Mouse (Mus musculus) G1E (cell line): ENCODE data around the gene Cct6b. TPM values are rescaled to one million over a fixed set of nuclear protein-coding genes. Genes with fewer than 3 reads are reported as not detected.

Source experiments
- ATAC-seq: 2 replicates; pipeline ENCODE4 v1.8.0; 2016; ENCODE audit warnings: mild to moderate bottlenecking; ENCODE audit not compliant: insufficient number of reproducible peaks, poor library complexity, low FRiP score, severe bottlenecking; ENCODE audit errors: extremely low read depth
- DNase-seq: peaks from one replicate; pipeline ENCODE4 v3.0.0; 2012; ENCODE audit warnings: low spot score
- H3K27me3 ChIP-seq: 2 replicates; pipeline ENCODE4 v1.6.1; 2012; ENCODE audit warnings: mild to moderate bottlenecking, low read length, inconsistent platforms; ENCODE audit not compliant: insufficient read depth
- H3K36me3 ChIP-seq: replicated peaks from 2 replicates; pipeline ENCODE3; 2012; ENCODE audit warnings: mild to moderate bottlenecking, inconsistent platforms
- H3K4me1 ChIP-seq: 2 replicates; pipeline ENCODE4 v1.6.1; 2012; ENCODE audit warnings: low read depth, low read length, inconsistent platforms, mixed read lengths; ENCODE audit not compliant: insufficient read depth
- H3K4me3 ChIP-seq: 2 replicates; pipeline ENCODE4 v1.5.1; 2012; ENCODE audit warnings: low read depth, mild to moderate bottlenecking, inconsistent platforms, low read length, moderate library complexity, mixed read lengths
- H3K9me3 ChIP-seq: replicated peaks from 2 replicates; pipeline ENCODE4 v1.6.1; 2012; ENCODE audit warnings: inconsistent platforms
- CTCF ChIP-seq: IDR thresholded peaks from 2 replicates; pipeline ENCODE4 v1.5.1; 2012; ENCODE audit warnings: low read depth, low read length, inconsistent platforms, mixed read lengths
- GATA1 ChIP-seq: IDR thresholded peaks from 2 replicates; pipeline ENCODE4 v1.6.1; 2012; ENCODE audit warnings: borderline replicate concordance, low read length, inconsistent platforms, mixed read lengths
- GATA2 ChIP-seq: IDR thresholded peaks from 2 replicates; pipeline ENCODE4 v1.6.1; 2012; ENCODE audit warnings: low read depth, low read length, inconsistent platforms, borderline replicate concordance
- POLR2AphosphoS5 ChIP-seq: IDR thresholded peaks from 2 replicates; pipeline ENCODE4 v1.6.1; 2012; ENCODE audit warnings: low read depth, low read length, inconsistent platforms; ENCODE audit not compliant: insufficient replicate concordance
- TAL1 ChIP-seq: conservative IDR thresholded peaks from 2 replicates; pipeline ENCODE4 v1.6.1; 2012; ENCODE audit warnings: low read depth, low read length, inconsistent platforms, mixed read lengths
- polyA plus RNA-seq: library from polyadenylated mRNA; stranded (reverse); fragments of >175 nt; gene quantifications from 2 replicates; pipeline ENCODE4 v1.2.3, GENCODE M21; 2012
- total RNA-seq, 2 experiments: library from RNA; stranded (forward) in 1 of 2; stranded (reverse) in 1 of 2; fragments of 200-1000 nt in 1 of 2; fragments of >200 nt in 1 of 2; fragmentation: Nextera tagmentation in 1 of 2; gene quantifications; 2 replicates each; pipeline ENCODE4 v1.2.3; 2014 to 2017

Gene Cct6b
- total and polyA plus RNA-seq, 3 experiments = 0.29 to 3.5 (median 0.44) TPM

DNA sequence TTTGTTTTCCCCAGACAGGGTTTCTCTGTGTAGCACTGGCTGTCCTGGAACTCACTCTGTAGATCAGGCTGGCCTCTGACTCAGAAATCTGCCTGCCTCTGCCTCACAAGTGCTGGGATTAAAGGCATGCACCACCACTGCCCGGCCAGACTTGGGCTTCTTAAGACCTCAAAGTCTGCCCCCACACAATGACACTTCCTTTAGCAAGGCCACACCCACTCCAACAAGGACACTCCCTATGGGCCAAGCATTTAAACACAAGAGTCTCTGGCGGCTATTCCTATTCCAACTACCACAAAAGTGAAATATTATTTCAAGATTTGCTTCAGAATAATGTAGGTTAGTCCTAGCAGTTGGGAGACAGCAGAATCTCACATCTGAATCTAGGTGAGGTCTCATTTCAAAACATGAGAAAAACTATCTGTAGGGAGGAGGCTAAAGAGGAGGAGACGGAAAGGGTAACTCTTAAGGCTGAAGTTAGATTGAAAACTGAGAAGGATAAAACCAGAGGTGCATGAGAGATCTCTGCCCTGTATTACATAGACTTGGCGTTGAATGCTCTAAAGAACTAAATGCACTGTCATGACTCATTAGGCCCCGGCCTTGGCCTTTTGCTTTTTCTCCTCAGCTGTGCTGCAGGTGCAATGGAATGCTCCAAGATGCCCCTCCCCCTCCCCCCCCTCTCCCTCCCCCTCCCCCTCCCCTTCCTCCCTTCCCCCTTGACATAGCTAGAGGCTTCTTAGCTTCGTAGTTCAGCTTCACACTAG, 11.6 kb downstream of the Cct6b start:
- DNase-seq (no peak), ATAC-seq (peak; percentile 85)
- no peaks in the 10 kb centered on the region for H3K27me3 ChIP-seq
- H3K9me3 ChIP-seq = no peaks in the 10 kb centered on the region
- H3K4me3 ChIP-seq = no peak overlapping the region
- TF ChIP-seq POLR2AphosphoS5 = no peak
- no peak for TF ChIP-seq GATA1
- no peak for TF ChIP-seq GATA2
- no peak for TF ChIP-seq CTCF
- no peak for TF ChIP-seq TAL1
- H3K36me3 ChIP-seq = no peaks in the 10 kb centered on the region
- H3K4me1 ChIP-seq = peaks cover 27% of the 10 kb centered on the region

DNA sequence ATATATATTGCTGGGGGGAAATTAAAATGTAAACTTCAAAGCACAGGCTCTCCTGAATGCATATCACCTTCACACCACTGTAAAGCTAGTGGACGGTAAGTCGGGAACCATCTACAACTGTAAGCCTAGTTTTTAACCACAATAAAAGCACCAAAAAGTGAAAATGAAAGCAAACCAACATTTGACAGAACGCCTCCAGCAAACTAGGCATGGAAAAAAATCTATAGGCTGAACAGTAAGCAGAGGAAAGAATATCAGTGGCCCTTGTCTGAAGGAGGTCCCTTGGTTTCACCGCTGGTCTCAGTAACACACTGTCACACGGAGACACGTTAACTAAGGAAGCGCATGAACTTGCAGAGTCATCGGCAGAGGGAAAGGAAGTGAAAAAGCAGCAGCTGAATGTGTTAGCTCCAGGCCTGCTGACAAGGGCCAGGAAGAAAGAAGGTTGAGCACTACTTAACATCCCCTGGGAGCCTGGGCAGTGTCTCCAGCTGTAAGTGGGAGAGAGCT, 17.2 kb downstream of the Cct6b start:
- DNase-seq (peak; percentile 46), ATAC-seq (peak; percentile 95)

DNA sequence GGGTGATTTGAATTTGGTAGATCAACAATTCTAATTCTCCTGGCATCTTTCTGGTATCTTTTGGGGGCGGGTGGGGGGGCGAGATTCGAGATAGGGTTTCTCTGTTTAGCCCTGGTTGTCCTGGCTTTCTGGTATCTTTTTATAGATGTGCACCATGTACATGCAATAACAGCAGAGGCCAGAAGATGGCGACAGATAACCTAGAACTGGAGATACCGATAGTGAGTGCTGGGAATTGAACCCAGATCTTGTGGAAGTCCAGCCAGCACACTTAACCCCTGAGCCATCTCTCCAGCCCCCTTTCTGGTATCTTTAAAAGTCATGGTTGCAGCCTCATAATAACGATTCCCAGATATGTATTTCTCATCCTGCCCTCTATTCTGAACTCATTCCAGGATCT, 18.0 kb downstream of the Cct6b start:
- Histone ChIP-seq H3K4me1 (peaks cover 24% of the 10 kb centered on the region), H3K36me3 (no peaks in the 10 kb centered on the region), H3K9me3 (no peaks in the 10 kb centered on the region), H3K27me3 (peaks cover 18% of the 10 kb centered on the region), H3K4me3 (no peak overlapping the region)
- TF ChIP-seq GATA1 (no peak), GATA2 (no peak), POLR2AphosphoS5 (no peak), CTCF (peak; percentile 57; the same call in 1 of the 2 replicates)
- no peak for DNase-seq
- no peak for ATAC-seq

More for the DNA sequence above, 17.2 kb downstream of the Cct6b start:
- H3K9me3 ChIP-seq = no peaks in the 10 kb centered on the region
- peak overlapping the region; percentile 58 for H3K4me3 ChIP-seq
- H3K36me3 ChIP-seq = no peaks in the 10 kb centered on the region
- H3K27me3 ChIP-seq = peaks cover 17% of the 10 kb centered on the region
- peaks cover 28% of the 10 kb centered on the region for H3K4me1 ChIP-seq
- TF ChIP-seq GATA1 (no peak), POLR2AphosphoS5 (no peak), CTCF (no peak), TAL1 (no peak), GATA2 (no peak)

DNA sequence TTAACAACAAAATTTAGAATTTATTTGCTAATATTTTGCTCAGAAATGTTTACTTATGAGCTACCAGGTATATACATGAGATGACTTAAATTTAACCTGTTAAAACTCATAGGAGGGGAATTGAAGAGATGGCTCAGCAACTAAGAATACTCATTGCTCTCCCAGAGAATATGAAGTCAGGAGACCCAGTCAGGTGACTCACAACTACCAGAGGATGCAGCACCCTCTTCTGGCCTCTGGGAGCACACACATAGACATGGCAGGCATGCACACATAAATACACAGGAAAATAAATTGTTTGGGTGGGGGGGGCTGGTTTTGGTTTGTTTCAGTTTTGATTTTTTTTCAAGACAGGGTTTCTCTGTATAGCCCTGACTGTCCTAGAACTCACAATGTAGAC, 25.1 kb downstream of the Cct6b start:
- TF ChIP-seq GATA1 (no peak), GATA2 (no peak), POLR2AphosphoS5 (no peak), TAL1 (no peak), CTCF (no peak)
- ATAC-seq (no peak), DNase-seq (no peak)
- Histone ChIP-seq H3K4me3 (no peak overlapping the region), H3K9me3 (no peaks in the 10 kb centered on the region), H3K27me3 (peaks cover 14% of the 10 kb centered on the region), H3K4me1 (no peaks in the 10 kb centered on the region), H3K36me3 (no peaks in the 10 kb centered on the region)

DNA sequence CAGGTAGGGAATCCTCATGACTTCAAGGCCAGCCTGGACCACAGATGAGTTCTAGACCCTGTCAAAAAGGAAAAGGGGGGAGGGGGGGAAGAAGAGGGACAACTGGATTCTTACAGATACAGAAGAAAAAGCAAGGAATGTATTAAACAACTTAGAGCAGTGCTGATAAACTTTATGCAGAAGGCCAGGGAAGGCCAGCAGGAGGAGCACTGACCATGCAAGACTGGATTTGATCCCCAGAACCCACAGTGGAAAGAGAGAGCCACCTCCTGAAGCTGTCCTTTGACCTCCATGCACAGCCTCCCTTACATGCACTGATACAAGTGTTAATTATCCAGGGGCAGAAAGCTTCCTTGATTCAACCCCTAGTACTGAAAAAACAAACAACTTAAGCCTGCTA, 29.9 kb downstream of the Cct6b start:
- DNase-seq (no peak), ATAC-seq (no peak)
- Histone ChIP-seq H3K9me3 (no peaks in the 10 kb centered on the region), H3K4me3 (no peak overlapping the region), H3K4me1 (no peaks in the 10 kb centered on the region), H3K36me3 (no peaks in the 10 kb centered on the region), H3K27me3 (peaks cover 3% of the 10 kb centered on the region; the same call in 1 of the 2 replicates)
- no peak for TF ChIP-seq TAL1
- no peak for TF ChIP-seq GATA1
- TF ChIP-seq POLR2AphosphoS5 = no peak
- TF ChIP-seq GATA2 = no peak
- TF ChIP-seq CTCF = no peak

DNA sequence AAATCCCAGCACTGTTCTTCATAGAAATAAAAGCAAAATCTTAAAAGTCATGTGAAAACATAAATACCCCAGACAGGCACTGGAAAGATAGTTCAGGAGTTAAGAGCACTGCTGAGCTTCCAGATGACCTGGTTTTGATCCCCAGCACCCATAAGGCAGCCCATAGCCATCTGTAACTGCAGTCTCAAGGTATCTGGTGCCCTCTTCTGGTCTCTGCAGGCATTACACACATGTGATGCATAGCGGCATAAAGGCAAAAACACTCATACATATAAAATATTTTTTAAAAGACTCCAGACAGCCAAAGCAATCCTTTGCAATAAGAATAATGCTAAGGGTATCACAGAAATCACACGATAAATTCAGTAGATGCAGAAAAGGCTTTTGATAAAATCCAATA, 37.3 kb downstream of the Cct6b start:
- Histone ChIP-seq H3K9me3 (no peaks in the 10 kb centered on the region; the same call in 1 of the 2 replicates), H3K4me3 (no peak overlapping the region), H3K4me1 (no peaks in the 10 kb centered on the region), H3K36me3 (no peaks in the 10 kb centered on the region), H3K27me3 (no peaks in the 10 kb centered on the region; the same call in 1 of the 2 replicates)
- ATAC-seq = no peak
- TF ChIP-seq CTCF = no peak
- no peak for TF ChIP-seq POLR2AphosphoS5
- TF ChIP-seq GATA1 = no peak
- no peak for TF ChIP-seq TAL1
- no peak for TF ChIP-seq GATA2
- DNase-seq = no peak
